Mouse (Mus musculus) C2C12 (cell line): ENCODE data around the gene Tmem144. TPM values are rescaled to one million over a fixed set of nuclear protein-coding genes. Genes with fewer than 3 reads are reported as not detected.

Experiments used
- H3K27me3 ChIP-seq: one replicate; pipeline ENCODE4 v1.6.1; 2011; ENCODE audit not compliant: control insufficient read depth, insufficient read depth, insufficient read length
- H3K36me3 ChIP-seq: one replicate; pipeline ENCODE4 v1.6.1; 2011; ENCODE audit not compliant: control insufficient read depth, insufficient read depth
- H3K4me3 ChIP-seq: one replicate; pipeline ENCODE4 v1.5.1; 2011; ENCODE audit warnings: mild to moderate bottlenecking, control low read depth; ENCODE audit not compliant: poor library complexity, insufficient read depth, severe bottlenecking
- H3K79me2 ChIP-seq: one replicate; pipeline ENCODE4 v1.6.1; 2011; ENCODE audit not compliant: control insufficient read depth, insufficient read depth
- H3K79me3 ChIP-seq: one replicate; pipeline ENCODE4 v1.6.1; 2011; ENCODE audit warnings: low read depth, control low read depth
- H3ac ChIP-seq: one replicate; pipeline ENCODE3; 2011; ENCODE audit warnings: low read depth; ENCODE audit not compliant: control insufficient read depth, insufficient read length
- CEBPB ChIP-seq: IDR thresholded peaks from one replicate; pipeline ENCODE4 v1.6.1; 2011; ENCODE audit warnings: low read depth, mild to moderate bottlenecking, control low read depth, moderate library complexity
- CTCF ChIP-seq: IDR thresholded peaks from one replicate; pipeline ENCODE4 v1.5.1; 2011; ENCODE audit not compliant: control insufficient read depth, insufficient read depth, insufficient read length
- FOSL1 ChIP-seq: IDR thresholded peaks from one replicate; pipeline ENCODE4 v1.8.0; 2011; ENCODE audit warnings: mild to moderate bottlenecking, low read length; ENCODE audit not compliant: poor library complexity, insufficient read depth, severe bottlenecking
- MAX ChIP-seq: IDR thresholded peaks from one replicate; pipeline ENCODE4 v1.6.1; 2011; ENCODE audit warnings: mild to moderate bottlenecking, control low read depth
- MYOD1 ChIP-seq: IDR thresholded peaks from one replicate; pipeline ENCODE4 v1.6.1; 2011; ENCODE audit warnings: low read depth; ENCODE audit not compliant: control insufficient read depth, insufficient read length
- MYOG ChIP-seq: IDR thresholded peaks from one replicate; pipeline ENCODE4 v1.6.1; 2011; ENCODE audit not compliant: control insufficient read depth, insufficient read length; ENCODE audit errors: extremely low read depth
- USF1 ChIP-seq: IDR thresholded peaks from one replicate; pipeline ENCODE4 v1.6.1; 2011; ENCODE audit warnings: low read depth, mild to moderate bottlenecking, control low read depth, moderate library complexity
- long read RNA-seq, 2 experiments: library from polyadenylated mRNA; unstranded; transcript quantifications; one replicate each; pipeline ENCODE4 v2.0.0; 2019 to 2020
- polyA plus RNA-seq: library from polyadenylated mRNA; unstranded; fragments of >200 nt; fragmentation: generic; extraction: Trizol; gene quantifications from one replicate; pipeline ENCODE4 v1.2.1, GENCODE M21; 2012; ENCODE audit warnings: missing spikeins

The Tmem144 gene
- 1.5 TPM for polyA plus RNA-seq
- long read RNA-seq, experiment 1, partial matches to known transcripts = 2 of 2 reads
- long read RNA-seq, experiment 1, other reads (novel, unspliced or antisense) = 0 of 2 reads
- long read RNA-seq, experiment 2, partial matches to known transcripts = 0 of 11 reads
- long read RNA-seq, experiment 2, other reads (novel, unspliced or antisense) = 11 of 11 reads

DNA sequence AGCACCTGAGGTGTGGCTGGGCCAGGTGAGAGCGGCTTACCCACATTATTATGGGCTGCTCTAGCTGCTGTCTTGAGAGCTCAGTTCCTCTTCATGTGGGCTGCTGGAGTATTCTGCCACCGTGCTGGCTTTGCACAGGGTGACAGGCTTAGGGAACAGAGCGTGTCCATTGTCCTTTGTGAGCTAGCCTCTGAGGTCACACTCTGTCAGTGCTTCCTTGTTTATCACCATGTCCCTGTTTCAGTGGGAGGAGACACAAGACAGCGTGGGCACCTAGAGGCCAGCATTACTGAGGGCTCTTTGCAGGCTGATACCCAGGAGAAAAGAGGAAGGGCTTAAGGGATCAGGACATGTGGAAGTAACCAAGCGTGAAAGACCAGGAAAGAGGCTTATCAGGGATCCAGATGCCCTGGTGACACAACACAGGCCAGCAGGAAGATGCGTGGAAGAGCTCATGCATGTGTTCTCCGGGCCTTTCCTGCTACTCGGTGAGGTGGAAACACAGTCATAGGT is at the start of gene Tmem144:
Gene Tmem144, minus strand, starts transcription at position 120 of the 513 bp plus-strand sequence.
- no peak within 1 kb of the TSS for H3ac ChIP-seq
- no peaks in the 10 kb centered on the region for H3K27me3 ChIP-seq
- no peaks in the 10 kb centered on the region for H3K79me2 ChIP-seq
- H3K36me3 ChIP-seq = no peaks in the 10 kb centered on the region
- H3K79me3 ChIP-seq = no peaks in the 10 kb centered on the region
- no peak for TF ChIP-seq CEBPB
- TF ChIP-seq CTCF = no peak
- TF ChIP-seq MYOD1 = no peak
- no peak for TF ChIP-seq MAX
- no peak for TF ChIP-seq USF1
- no peak for TF ChIP-seq FOSL1
- no peak for TF ChIP-seq MYOG
- H3K4me3 ChIP-seq = no peak within 1 kb of the TSS

GRCm38 (mm10) chr3:79901734-79902133 is 49.2 kb upstream of the Tmem144 start:
- TF ChIP-seq CEBPB (no peak), USF1 (no peak), FOSL1 (no peak), CTCF (no peak), MYOD1 (no peak), MYOG (no peak), MAX (no peak)
- no peak overlapping the region for H3K4me3 ChIP-seq

DNA sequence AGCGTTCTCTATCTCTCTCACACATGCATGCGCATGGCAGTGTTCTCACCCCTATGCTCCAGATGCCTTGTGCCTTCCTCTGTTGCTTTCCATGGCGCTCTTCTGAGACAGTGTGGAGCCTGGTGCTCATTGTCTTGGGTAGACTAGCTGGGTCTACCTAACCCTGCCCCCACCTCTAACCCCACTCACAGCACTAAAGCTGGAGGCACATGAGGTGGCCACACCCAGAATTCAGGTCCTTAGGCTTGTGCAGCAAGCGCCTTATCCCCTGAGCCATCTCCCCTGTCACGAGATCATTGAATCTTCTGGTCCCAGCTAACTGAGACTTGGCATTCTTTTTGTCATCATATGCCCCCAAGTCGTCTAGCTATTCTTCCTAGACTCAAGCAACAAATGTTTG is 48.7 kb upstream of the Tmem144 start:
- no peaks in the 10 kb centered on the region for H3K36me3 ChIP-seq
- H3K27me3 ChIP-seq = no peaks in the 10 kb centered on the region
- H3K79me3 ChIP-seq = no peaks in the 10 kb centered on the region
- H3K79me2 ChIP-seq = no peaks in the 10 kb centered on the region
- TF ChIP-seq CEBPB (no peak), MYOD1 (no peak), CTCF (no peak), USF1 (no peak), MYOG (no peak), FOSL1 (no peak), MAX (no peak)
- H3ac ChIP-seq = no peak overlapping the region
- no peak overlapping the region for H3K4me3 ChIP-seq

More at GRCm38 (mm10) chr3:79901734-79902133, 49.2 kb upstream of the Tmem144 start:
- Histone ChIP-seq H3K79me2 (no peaks in the 10 kb centered on the region), H3K27me3 (no peaks in the 10 kb centered on the region), H3K79me3 (no peaks in the 10 kb centered on the region), H3ac (no peak overlapping the region), H3K36me3 (no peaks in the 10 kb centered on the region)

DNA sequence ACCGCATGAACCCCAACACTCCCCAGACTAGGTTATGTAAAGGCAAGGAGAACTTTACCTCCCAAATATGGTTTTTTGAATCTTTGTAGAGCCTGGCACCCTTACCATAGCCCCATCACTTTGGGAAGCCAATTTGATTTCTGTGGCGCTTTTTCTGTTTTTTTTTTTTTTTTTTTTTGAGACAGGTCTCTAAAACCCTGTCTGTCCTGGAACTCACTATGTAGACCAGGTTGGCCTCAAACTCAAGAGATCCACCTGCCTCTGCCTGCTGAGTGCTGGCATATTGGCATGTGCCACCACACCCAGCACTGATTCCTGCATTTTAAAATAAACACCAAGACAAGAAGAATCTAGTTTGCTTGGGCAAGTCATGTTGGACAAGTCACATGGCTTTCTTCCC is 47.9 kb upstream of the Tmem144 start:
- no peaks in the 10 kb centered on the region for H3K36me3 ChIP-seq
- H3K79me3 ChIP-seq = no peaks in the 10 kb centered on the region
- TF ChIP-seq USF1 (no peak), MAX (no peak), MYOD1 (no peak), CEBPB (no peak), MYOG (no peak), CTCF (no peak), FOSL1 (no peak)
- no peak overlapping the region for H3K4me3 ChIP-seq
- H3K79me2 ChIP-seq = no peaks in the 10 kb centered on the region
- no peaks in the 10 kb centered on the region for H3K27me3 ChIP-seq
- no peak overlapping the region for H3ac ChIP-seq

GRCm38 (mm10) chr3:79899906-79900305 is 47.3 kb upstream of the Tmem144 start:
- no peaks in the 10 kb centered on the region for H3K79me3 ChIP-seq
- H3ac ChIP-seq = no peak overlapping the region
- H3K27me3 ChIP-seq = no peaks in the 10 kb centered on the region
- H3K36me3 ChIP-seq = no peaks in the 10 kb centered on the region
- no peaks in the 10 kb centered on the region for H3K79me2 ChIP-seq
- H3K4me3 ChIP-seq = no peak overlapping the region
- no peak for TF ChIP-seq CEBPB

DNA sequence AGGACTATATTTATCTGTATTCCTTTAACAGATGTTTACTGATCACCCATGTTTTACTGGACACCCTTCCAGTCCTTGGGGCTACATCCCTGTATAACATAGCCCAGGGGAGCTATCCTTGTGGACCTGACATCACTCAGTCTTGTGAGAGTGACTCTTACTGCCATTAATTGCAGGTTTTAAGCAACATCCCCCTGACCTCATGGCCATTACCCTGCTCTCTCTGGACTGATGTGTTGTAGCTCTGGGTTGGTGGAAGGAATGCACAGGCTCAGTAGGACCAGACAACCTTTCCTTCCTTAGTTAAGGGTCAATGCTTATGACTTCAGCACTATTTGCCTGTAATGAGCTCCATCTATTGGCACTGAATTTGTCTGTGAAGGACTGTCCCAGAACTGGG is 45.9 kb upstream of the Tmem144 start:
- no peak overlapping the region for H3K4me3 ChIP-seq
- no peaks in the 10 kb centered on the region for H3K79me3 ChIP-seq
- H3K27me3 ChIP-seq = no peaks in the 10 kb centered on the region
- H3K36me3 ChIP-seq = no peaks in the 10 kb centered on the region
- TF ChIP-seq USF1 (no peak), MAX (no peak), MYOD1 (no peak), CEBPB (no peak), MYOG (no peak), CTCF (no peak), FOSL1 (no peak)
- H3ac ChIP-seq = no peak overlapping the region
- H3K79me2 ChIP-seq = no peaks in the 10 kb centered on the region
